Mouse (Mus musculus) neural tube, embryonic 10.5 days (tissue): ENCODE results near the gene Cd80.
"Not testable (repeated sequence)": the region's sequence is repeated elsewhere in the genome, so short reads cannot be mapped to it uniquely, and the experiment has no call there.

Experiments used
- DNase-seq: peaks from one replicate; pipeline ENCODE4 v3.0.0-alpha.2; 2017; ENCODE audit warnings: low spot score; ENCODE audit errors: extremely low spot score

The Cd80 gene

DNA sequence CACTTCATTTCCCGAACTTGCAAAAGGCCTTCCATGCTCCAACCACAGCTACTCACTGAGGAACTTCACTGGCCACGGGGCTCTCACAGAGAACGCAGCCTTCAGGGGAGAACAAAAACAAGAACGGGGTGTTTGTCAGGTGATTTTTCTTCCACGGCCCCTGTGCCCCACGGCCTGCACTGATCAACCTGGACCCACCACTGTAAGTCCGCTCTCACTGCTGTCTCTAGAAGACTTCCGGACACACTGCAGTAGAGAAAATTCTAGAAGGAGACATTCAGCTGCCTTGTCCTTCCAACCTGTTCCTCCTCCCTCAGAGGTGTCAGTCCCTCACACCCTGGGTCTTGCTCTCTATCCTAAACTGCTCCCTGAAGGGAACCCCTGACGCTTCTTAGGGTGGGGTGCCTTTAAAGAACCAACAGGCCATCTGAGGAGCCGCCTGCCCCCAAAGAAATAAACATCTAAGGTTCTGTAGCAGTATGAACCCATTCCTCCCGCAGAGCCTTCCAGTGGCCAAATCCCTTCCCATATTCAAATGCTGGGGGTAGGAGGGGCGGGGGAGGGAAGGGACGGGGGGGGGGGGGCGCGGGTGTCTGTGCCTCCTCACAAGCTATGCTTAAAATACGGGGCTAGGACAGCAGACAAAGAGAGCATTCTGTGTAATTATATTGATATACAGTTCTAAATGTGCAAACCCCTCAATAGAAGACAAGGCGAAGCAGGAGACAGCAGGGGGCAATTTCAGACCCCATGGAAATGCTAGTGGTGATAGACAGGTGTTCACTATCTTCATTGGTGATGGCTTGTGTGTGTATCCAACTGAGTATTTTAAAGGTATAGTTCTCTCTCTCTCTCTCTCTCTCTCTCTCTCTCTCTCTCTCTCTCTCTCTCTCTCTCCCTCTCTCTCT lies at the start of gene Cd80:
Cd80 (plus strand) TSS at position 51 of the 908 bp plus-strand sequence.
- no peak for DNase-seq

- no peak for DNase-seq
These were observed 49.1 kb upstream of the Cd80 start for GRCm38 (mm10) chr16:38406293-38406692.

DNA sequence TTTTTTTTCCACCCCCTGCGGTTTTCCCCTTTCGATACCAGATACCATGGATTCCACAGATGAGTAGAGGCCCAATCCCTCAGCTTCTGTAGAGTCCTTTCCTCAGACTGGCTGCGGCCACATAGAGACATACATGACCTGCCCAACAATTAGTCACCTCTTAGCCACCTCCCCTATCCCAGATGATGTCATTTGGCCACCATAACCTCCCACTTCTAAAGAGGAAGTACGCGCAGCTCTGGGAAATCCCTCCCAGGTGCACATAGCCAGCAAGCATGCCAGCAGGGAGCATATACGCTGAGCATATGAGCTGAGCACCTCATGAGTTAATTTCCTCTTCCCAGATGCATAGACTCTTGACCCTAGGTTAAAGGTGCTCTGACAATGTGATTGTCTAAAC lies 48.7 kb upstream of the Cd80 start:
- no peak for DNase-seq

- DNase-seq: no peak
These were observed 47.8 kb upstream of the Cd80 start for GRCm38 (mm10) chr16:38407584-38407983.

DNA sequence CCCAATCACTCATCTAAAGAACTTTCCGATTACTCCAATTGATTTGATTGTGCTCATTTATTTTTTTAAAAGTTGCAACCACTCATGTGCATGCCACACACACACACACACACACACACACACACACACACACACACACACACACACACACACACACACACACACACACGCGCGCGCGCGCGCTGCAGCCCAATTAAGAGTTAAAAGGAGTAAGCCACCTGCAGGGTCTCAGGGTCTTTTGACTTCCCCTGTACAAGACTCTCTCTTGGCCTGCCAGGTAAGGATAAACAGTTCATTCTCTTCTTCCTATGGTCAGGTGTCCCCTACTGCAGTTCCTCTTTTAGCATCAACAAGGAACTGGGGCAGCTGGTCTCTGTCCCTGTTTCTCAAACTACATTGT lies 46.9 kb upstream of the Cd80 start:
- no peak for DNase-seq

DNA sequence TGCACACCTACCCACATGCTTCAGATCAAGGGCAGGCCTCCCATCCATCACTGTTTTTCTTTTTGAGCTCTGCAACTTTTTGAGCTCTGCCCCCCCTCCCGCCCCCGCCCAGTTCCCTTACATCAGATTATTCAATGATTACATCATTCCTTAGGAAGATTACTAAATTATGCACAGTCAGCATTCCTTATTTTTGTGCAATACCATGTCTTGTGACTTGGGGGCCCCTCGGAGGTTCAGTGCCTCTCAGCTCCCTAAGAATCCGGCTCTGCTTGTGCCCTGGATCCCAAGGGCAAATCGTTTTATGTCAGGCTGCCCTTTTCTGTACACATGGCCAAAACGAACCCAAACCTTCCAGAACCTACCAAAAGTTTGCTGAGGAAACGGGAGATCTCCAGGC lies 40.4 kb upstream of the Cd80 start:
- DNase-seq: no peak

GRCm38 (mm10) chr16:38425374-38425773 lies 30.0 kb upstream of the Cd80 start:
- no peak for DNase-seq

DNA sequence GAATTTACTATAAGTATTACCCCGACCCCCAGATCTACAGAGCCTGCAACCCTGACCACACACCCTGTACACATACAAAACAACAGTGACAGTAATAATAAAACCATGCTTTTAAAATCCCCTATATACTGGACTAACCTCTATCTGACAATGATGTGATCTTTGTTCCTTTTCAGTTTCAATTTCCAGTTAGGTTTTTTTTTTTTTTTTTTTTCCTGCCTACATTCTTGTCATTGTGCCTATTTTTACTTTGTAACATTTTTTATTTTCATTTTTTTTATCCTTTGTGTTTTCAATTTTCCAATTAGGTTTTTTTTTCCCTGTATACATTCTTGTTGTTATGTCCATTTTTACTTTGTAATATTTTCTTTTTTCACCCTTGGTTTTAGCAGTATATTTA lies 29.6 kb upstream of the Cd80 start:
- DNase-seq: no peak

GRCm38 (mm10) chr16:38431446-38432185 lies 23.7 kb upstream of the Cd80 start:
- no peak for DNase-seq

DNA sequence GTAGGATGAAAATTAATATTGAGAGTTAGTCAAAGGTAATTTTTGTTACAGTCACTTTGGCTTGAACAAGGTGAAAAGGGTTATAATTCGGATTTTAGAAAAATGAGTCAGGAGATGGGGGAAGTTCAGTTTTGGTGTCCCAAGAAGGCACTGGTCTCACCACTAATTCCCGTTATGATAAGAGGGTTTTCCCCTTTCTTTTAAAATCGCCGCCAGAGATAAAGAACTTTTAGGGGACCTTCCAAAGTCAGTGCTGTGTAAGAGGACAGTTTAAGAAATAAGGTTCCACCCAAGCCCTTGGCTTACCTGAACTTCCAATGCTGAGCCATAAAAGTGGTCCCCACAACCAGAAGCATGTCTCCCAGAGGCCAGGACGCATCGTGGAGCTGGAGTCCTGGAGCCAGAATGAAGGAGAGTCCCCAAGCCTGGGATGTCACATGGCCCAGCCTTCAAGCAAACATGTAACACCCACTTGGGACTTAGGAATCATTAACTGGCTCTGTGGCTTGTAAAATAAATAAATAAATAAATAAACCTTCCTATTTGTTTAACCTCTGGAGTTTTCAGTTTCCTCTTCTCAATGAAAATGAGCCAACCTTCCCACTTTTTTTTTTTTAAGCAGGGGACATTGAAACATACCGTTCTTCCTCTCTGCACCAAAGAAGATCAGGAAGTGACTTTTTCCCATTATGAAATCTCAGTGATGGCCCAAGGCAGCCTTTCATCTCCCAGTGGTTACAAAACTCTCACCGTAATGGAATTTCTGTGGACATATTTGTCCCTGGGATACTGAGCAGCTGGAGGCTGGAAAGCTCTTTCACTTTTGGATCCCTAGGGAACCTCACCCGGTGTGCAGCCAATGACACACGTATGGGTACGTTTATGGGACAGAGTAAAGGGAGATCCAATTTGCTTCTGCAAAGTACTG lies 22.6 kb upstream of the Cd80 start, which contains the start of gene Pla1a:
Pla1a (minus strand) TSS at position 648 of the 928 bp plus-strand sequence.
- DNase-seq: no peak

DNA sequence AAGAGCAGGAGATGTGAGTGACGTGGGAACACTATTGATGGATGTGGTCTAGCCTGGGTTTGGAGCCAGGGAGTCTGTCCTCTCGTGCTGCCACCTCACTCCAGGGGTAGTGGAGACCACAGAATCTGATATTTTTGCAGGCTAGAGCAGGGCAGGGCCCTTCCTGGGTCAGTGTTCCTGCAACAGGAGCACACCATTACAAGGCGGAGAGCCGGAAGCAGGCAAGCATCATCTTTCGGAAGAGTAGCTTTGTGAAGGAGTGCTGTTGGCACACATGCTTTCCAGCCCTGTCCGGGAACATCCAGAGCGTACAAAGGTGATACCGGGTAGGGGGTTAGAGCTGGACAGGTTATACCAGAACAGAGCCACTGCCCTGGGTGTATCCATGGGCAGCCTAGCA lies 21.8 kb upstream of the Cd80 start:
- no peak for DNase-seq

- no peak for DNase-seq
These were observed 21.0 kb upstream of the Cd80 start for GRCm38 (mm10) chr16:38434295-38434795.

DNA sequence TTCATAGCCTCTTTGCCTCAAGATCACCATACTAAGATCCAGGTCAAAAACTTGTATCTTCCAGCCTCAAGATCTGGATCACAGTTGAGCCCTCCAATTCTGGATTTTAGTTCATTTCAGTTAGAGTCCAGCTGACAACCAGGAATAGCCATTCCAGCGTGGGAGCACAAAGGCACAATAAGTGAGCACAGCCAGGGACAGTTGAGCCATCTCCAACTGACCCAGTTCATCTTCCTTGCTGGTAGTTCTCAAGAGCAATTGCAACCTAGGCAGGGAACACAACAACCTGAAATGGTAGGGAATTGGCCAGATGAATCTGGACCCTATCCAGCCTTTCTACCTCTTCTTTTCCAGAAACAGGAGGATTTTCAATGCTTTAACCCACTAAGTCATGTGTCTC lies 16.2 kb upstream of the Cd80 start:
- no peak for DNase-seq

- DNase-seq: no peak
These were observed 15.0 kb upstream of the Cd80 start for GRCm38 (mm10) chr16:38440403-38440802.

GRCm38 (mm10) chr16:38441611-38442010 lies 13.8 kb upstream of the Cd80 start:
- no peak for DNase-seq

- DNase-seq: no peak
These were observed 13.1 kb upstream of the Cd80 start for GRCm38 (mm10) chr16:38442216-38442615.

DNA sequence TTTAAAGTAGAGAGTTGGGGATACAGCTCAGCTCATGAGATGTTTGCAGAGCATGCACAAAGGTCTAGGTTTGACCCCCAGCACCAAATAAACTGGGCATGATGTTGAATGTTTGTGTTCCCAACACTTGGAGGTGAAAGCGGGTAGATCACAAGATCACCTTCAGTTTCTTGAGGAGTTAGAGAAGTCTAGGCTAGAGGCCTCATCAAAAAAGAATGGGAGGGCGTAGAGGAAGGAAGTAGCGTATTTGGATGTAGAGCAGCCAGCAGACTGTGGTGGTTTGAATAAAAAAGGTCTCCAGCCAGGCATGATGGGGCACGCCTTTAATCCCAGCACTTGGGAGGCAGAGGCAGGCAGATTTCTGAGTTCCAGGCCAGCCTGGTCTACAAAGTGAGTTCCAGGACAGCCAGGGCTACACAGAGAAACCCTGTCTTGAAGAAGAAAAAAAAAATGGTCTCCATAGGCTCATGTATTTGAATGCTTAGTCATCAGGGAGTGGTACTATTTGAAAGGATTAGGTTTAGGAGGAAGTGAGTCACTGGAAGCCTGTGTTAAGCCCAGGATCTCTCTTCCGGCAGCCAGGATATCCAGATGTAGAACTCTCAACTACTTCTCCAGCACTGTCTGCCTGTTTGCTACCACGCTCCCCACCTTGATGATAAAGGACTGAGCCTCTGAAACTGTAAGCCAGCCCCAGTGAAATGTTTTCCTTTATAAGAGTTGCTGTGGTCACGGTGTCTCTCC lies 11.5 kb upstream of the Cd80 start:
- DNase-seq: no peak

DNA sequence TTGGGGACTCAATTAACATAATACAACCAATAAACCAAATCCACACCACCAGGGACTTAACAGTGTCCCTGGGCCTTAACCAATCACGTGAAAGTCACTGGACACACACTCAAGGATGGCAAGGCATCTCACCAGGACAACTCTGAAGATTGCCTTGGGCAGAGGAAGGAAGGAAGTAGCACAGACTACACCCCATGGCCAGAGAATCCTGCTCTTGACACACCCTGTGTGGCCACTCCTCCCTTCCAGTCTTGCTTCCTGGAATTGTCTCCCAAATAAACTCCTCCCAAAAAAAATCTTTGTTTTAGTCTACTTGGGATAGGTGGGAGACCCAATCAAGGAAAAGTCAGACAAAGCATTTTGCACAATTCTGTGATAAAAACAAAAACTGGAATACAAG lies 10.3 kb upstream of the Cd80 start:
- DNase-seq: no peak

DNA sequence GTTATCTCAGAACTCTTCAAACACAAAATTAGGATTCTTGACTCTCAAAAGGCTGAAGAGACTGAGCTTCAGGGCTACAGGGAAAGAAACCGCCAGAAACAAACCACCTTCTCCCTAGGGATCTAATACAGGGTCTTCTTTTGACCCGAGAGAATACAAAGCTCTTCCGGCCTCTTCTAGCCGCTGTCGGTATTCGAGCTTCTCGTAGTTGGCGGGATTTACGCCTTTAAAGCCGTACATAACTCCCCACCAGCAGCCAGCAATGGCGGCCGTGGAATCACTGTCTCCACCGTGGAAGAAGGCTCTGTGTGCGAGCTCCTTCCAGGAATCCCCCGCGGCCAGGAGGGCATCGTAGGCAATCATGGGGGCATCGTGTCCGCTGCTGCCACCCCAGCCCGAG lies 9.8 kb upstream of the Cd80 start:
- DNase-seq: no peak

- not testable (repeated sequence) for DNase-seq
These were observed 9.2 kb upstream of the Cd80 start for GRCm38 (mm10) chr16:38446141-38446540.

GRCm38 (mm10) chr16:38447366-38447765 lies 8.0 kb upstream of the Cd80 start:
- no peak for DNase-seq
